Mouse (Mus musculus) bone marrow, adult 2 months (tissue): Measurements from ENCODE around the gene Myh11.

Source experiments
- CTCF ChIP-seq: fragments of 200-500 bp; IDR thresholded peaks from 2 replicates; pipeline ENCODE4 v1.5.1; 2011; ENCODE audit warnings: low read length, control low read depth; ENCODE audit not compliant: control insufficient read depth, insufficient read depth
- POLR2A ChIP-seq: fragments of 200-500 bp; IDR thresholded peaks from 2 replicates; pipeline ENCODE4 v1.6.1; 2011; ENCODE audit warnings: low read depth, mild to moderate bottlenecking, control low read depth, low read length, borderline replicate concordance; ENCODE audit not compliant: control insufficient read depth

- TF ChIP-seq POLR2A: no peak
- TF ChIP-seq CTCF: no peak
Observed at GRCm38 (mm10) chr16:14194164-14194950, 96.8 kb downstream of the Myh11 start.
